Mouse (Mus musculus): ENCODE measurements around the gene Nudt22. TPM values are rescaled to one million over a fixed set of nuclear protein-coding genes. Genes with fewer than 3 reads are reported as not detected.

Nudt22 gene
- total and polyA plus RNA-seq, 3 experiments = 25.5 to 44.5 (median 33.6) TPM

DNA sequence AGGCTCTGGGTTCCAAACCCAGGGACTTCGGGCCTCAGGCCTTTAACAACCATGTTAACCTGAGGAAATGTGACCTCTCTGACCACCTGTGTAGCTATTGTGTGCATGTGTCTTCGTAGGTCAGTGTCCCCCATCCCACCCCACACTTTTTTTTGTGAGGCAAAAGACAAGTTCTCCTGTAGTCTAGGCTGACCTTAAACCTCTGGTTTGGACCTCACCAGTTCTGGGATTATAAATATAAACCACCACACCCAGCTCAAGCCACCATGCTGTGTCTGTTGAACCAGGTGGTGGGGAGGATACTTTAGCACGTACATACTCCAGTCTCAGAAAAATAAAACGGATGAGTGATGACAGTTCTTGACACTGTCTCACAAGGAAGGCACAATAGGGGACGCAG is 46.0 kb downstream of the Nudt22 start:
- intact Hi-C loops (cut with DNase I) = no loop called here
- H3K4me1 ChIP-seq (ENCODE audit: control insufficient read depth, insufficient read depth, low read length) = peaks cover 7% of the 10 kb centered on the region
- no peak for TF ChIP-seq EP300 (IDR thresholded peaks at IDR 0.05; ENCODE audit: insufficient read depth, low read depth, low read length)
- TF ChIP-seq CTCF (IDR thresholded peaks at IDR 0.05) = no peak
- no peak for TF ChIP-seq POLR2A (IDR thresholded peaks at IDR 0.05; ENCODE audit: insufficient read depth, low read depth, low read length)
- H3K9ac ChIP-seq (ENCODE audit: low read depth, low read length) = no peak overlapping the region
- no peaks in the 10 kb centered on the region for H3K36me3 ChIP-seq (ENCODE audit: control insufficient read depth, insufficient read depth, low read length)
- 55% methylated on average over 5 of the region's 5 CpGs for whole genome bisulfite sequencing
- DNase-seq = no peak
- no peaks in the 10 kb centered on the region for H3K27me3 ChIP-seq (ENCODE audit: control insufficient read depth, insufficient read depth, low read length)
- H3K4me3 ChIP-seq = no peak overlapping the region
- no peaks in the 10 kb centered on the region for H3K79me2 ChIP-seq (replicated peaks; ENCODE audit: control insufficient read depth, insufficient read depth, low read length)
- H3K27ac ChIP-seq = no peak overlapping the region; the same call in 1 of the 2 replicates

DNA sequence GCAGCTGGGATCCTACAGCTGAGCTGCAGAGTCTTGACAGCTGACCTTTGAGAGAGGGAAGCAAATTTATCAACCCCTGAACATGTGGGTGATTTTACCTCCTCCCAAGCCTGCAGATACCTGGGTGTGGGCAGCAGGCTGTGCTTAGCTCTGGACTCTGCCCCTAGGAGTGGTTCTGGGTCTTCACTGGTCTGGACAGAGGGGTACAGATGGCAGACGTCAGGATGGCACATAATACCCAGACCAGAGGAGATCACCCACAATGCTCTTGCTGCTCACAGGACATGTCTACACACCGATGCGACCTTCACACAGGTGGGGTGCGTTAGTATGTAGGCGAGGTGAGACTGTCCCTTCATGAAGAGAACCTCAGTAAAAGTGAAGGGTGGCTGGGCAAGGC is 46.4 kb downstream of the Nudt22 start:
- Histone ChIP-seq H3K79me2 (replicated peaks; ENCODE audit: control insufficient read depth, insufficient read depth, low read length) (no peaks in the 10 kb centered on the region), H3K27ac (no peak overlapping the region), H3K4me3 (no peak overlapping the region), H3K27me3 (ENCODE audit: control insufficient read depth, insufficient read depth, low read length) (no peaks in the 10 kb centered on the region), H3K4me1 (ENCODE audit: control insufficient read depth, insufficient read depth, low read length) (peaks cover 7% of the 10 kb centered on the region), H3K9ac (ENCODE audit: low read depth, low read length) (no peak overlapping the region), H3K36me3 (ENCODE audit: control insufficient read depth, insufficient read depth, low read length) (no peaks in the 10 kb centered on the region)
- intact Hi-C loops (cut with DNase I) = no loop called here
- no peak for DNase-seq
- 88% methylated on average over 5 of the region's 5 CpGs for WGBS
- TF ChIP-seq CTCF (IDR thresholded peaks at IDR 0.05) (no peak), POLR2A (IDR thresholded peaks at IDR 0.05; ENCODE audit: insufficient read depth, low read depth, low read length) (no peak)

DNA sequence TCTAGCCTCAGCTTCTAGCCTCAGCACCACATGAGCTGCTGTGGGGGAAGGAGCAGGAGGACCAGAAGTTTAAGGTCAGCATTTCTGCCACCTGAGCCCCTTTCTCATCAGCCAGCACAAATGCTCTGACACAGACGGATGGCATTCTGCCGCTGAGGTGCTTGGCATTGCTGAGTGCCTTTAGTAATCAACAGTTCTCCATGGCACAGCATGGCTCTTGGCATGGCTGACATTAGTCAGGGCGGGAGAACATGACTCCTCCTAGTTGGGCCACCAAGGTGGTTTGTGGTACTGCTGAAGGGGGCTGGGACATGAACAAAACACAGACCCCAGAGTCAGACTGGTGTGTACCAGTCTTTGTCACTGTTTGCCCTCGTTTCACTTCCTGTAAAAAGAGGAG is 47.7 kb downstream of the Nudt22 start:
- no peak overlapping the region for H3K4me3 ChIP-seq
- TF ChIP-seq POLR2A (IDR thresholded peaks at IDR 0.05; ENCODE audit: insufficient read depth, low read depth, low read length) (no peak), CTCF (IDR thresholded peaks at IDR 0.05) (no peak), EP300 (IDR thresholded peaks at IDR 0.05; ENCODE audit: insufficient read depth, low read depth, low read length) (no peak)
- WGBS = 70% methylated on average over 4 of the region's 4 CpGs
- no peaks in the 10 kb centered on the region for H3K79me2 ChIP-seq (replicated peaks; ENCODE audit: control insufficient read depth, insufficient read depth, low read length)
- no peak for DNase-seq
- H3K27me3 ChIP-seq (ENCODE audit: control insufficient read depth, insufficient read depth, low read length) = no peaks in the 10 kb centered on the region
- intact Hi-C loops (cut with DNase I) = no loop called here
- H3K9ac ChIP-seq (ENCODE audit: low read depth, low read length) = no peak overlapping the region
- H3K36me3 ChIP-seq (ENCODE audit: control insufficient read depth, insufficient read depth, low read length) = no peaks in the 10 kb centered on the region
- peaks cover 7% of the 10 kb centered on the region for H3K4me1 ChIP-seq (ENCODE audit: control insufficient read depth, insufficient read depth, low read length)
- no peak overlapping the region for H3K27ac ChIP-seq

DNA sequence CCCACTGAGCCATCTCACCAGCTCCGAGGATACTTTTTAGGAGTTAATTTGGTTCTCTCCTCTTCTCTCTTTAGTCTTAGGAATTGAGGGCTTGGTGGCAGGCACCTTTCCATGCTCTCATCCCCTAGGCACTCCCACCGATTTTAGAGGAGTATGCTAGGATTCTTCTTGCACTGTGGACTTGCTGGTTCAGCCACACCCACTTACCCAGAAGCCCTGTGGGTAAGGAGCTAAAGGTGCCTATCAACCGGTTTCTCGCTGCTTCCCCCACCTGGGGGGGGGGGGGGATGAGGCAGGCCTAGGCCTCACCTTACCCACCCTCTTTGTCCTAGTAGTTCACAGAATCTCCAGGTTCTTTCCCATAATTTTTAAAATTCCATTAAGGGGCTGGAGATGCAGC is 48.2 kb downstream of the Nudt22 start:
- Histone ChIP-seq H3K27ac (no peak overlapping the region), H3K4me3 (no peak overlapping the region), H3K36me3 (ENCODE audit: control insufficient read depth, insufficient read depth, low read length) (no peaks in the 10 kb centered on the region), H3K79me2 (replicated peaks; ENCODE audit: control insufficient read depth, insufficient read depth, low read length) (no peaks in the 10 kb centered on the region), H3K9ac (ENCODE audit: low read depth, low read length) (no peak overlapping the region), H3K27me3 (ENCODE audit: control insufficient read depth, insufficient read depth, low read length) (no peaks in the 10 kb centered on the region), H3K4me1 (ENCODE audit: control insufficient read depth, insufficient read depth, low read length) (peaks cover 6% of the 10 kb centered on the region)
- no peak for TF ChIP-seq POLR2A (IDR thresholded peaks at IDR 0.05; ENCODE audit: insufficient read depth, low read depth, low read length)
- no peak for TF ChIP-seq CTCF (IDR thresholded peaks at IDR 0.05)
- TF ChIP-seq EP300 (IDR thresholded peaks at IDR 0.05; ENCODE audit: insufficient read depth, low read depth, low read length) = no peak
- WGBS = 64% methylated on average over 4 of the region's 4 CpGs
- DNase-seq = no peak
- intact Hi-C loops (cut with DNase I) = no loop called here

GRCm38 (mm10) chr19:6943709-6944108 is 52.2 kb downstream of the Nudt22 start:
- no peak for TF ChIP-seq EP300 (IDR thresholded peaks at IDR 0.05; ENCODE audit: insufficient read depth, low read depth, low read length)
- 93% methylated on average over 6 of the region's 6 CpGs for WGBS
- peaks cover 3% of the 10 kb centered on the region for H3K4me1 ChIP-seq (ENCODE audit: control insufficient read depth, insufficient read depth, low read length)
- H3K27ac ChIP-seq = no peak overlapping the region
- no peaks in the 10 kb centered on the region for H3K79me2 ChIP-seq (replicated peaks; ENCODE audit: control insufficient read depth, insufficient read depth, low read length)
- no peak overlapping the region for H3K9ac ChIP-seq (ENCODE audit: low read depth, low read length)
- intact Hi-C loops (cut with DNase I) = loop anchor here (5.0 kb wide), 1 partner anchor 34 kb away; the partner anchor contains the start of gene Plcb3
- no peak overlapping the region for H3K4me3 ChIP-seq
- no peak for DNase-seq
- H3K36me3 ChIP-seq (ENCODE audit: control insufficient read depth, insufficient read depth, low read length) = no peaks in the 10 kb centered on the region
- H3K27me3 ChIP-seq (ENCODE audit: control insufficient read depth, insufficient read depth, low read length) = no peaks in the 10 kb centered on the region

Other genes with a start within 250 kb of the Nudt22 start
- gene Rps6ka4, start 155.5 kb downstream of the Nudt22 start, total RNA-seq (2021) = 10 to 100 TPM; 15.9 to 17.9 TPM
- 11.8 and 12.9 TPM in 2 replicates for gene Rps6ka4, start 155.5 kb downstream of the Nudt22 start, polyA plus RNA-seq (2012; rRNA removed)
- 1 to 10 TPM in 1 of 2 experiments, under 1 TPM in 1; 0.86 to 1.0 TPM for gene Ccdc88b, start 137.9 kb downstream of the Nudt22 start, total RNA-seq (2021)
- gene Ccdc88b, start 137.9 kb downstream of the Nudt22 start, polyA plus RNA-seq (2012; rRNA removed) = 0.94 and 1.8 TPM in 2 replicates
- 10 to 100 TPM; 32.0 to 38.5 TPM for gene Trmt112, start 86.4 kb downstream of the Nudt22 start, total RNA-seq (2021)
- gene Trmt112, start 86.4 kb downstream of the Nudt22 start, polyA plus RNA-seq (2012; rRNA removed) = 67.9 and 71.5 TPM in 2 replicates
- 100 to 1,000 TPM; 651 to 766 TPM for gene Prdx5, start 86.0 kb downstream of the Nudt22 start, total RNA-seq (2021)
- gene Prdx5, start 86.0 kb downstream of the Nudt22 start, polyA plus RNA-seq (2012; rRNA removed) = 411 and 490 TPM in 2 replicates
- 100 to 1,000 TPM; 156 to 180 TPM for gene Esrra, start 74.3 kb downstream of the Nudt22 start, total RNA-seq (2021)
- 135 and 152 TPM in 2 replicates for gene Esrra, start 74.3 kb downstream of the Nudt22 start, polyA plus RNA-seq (2012; rRNA removed)
- gene Catsperz, start 70.7 kb downstream of the Nudt22 start, total RNA-seq (2021) = not detected
- 0.23 and 0.64 TPM in 2 replicates for gene Catsperz, start 70.7 kb downstream of the Nudt22 start, polyA plus RNA-seq (2012; rRNA removed)
- not detected for gene Kcnk4, start 61.6 kb downstream of the Nudt22 start, total RNA-seq (2021)
- 0.21 TPM in 1 of 2 replicates, not detected in the other for gene Kcnk4, start 61.6 kb downstream of the Nudt22 start, polyA plus RNA-seq (2012; rRNA removed)
- 10 to 100 TPM; 21.1 to 25.8 TPM for gene Bad, start 54.3 kb downstream of the Nudt22 start, total RNA-seq (2021)
- 30.6 and 33.5 TPM in 2 replicates for gene Bad, start 54.3 kb downstream of the Nudt22 start, polyA plus RNA-seq (2012; rRNA removed)
- gene Gpr137, start 53.6 kb downstream of the Nudt22 start, total RNA-seq (2021) = 10 to 100 TPM; 34.1 to 35.4 TPM
- gene Gpr137, start 53.6 kb downstream of the Nudt22 start, polyA plus RNA-seq (2012; rRNA removed) = 53.4 and 60.4 TPM in 2 replicates
- gene Ppp1r14b, start 21.1 kb downstream of the Nudt22 start, total RNA-seq (2021) = 10 to 100 TPM; 85.8 to 91.0 TPM
- 42.3 and 56.8 TPM in 2 replicates for gene Ppp1r14b, start 21.1 kb downstream of the Nudt22 start, polyA plus RNA-seq (2012; rRNA removed)
- 10 to 100 TPM; 14.6 to 15.2 TPM for gene Plcb3, start 19.6 kb downstream of the Nudt22 start, total RNA-seq (2021)
- 27.5 and 33.7 TPM in 2 replicates for gene Plcb3, start 19.6 kb downstream of the Nudt22 start, polyA plus RNA-seq (2012; rRNA removed)
- 10 to 100 TPM; 23.2 to 24.7 TPM for gene Fkbp2, start 15.6 kb downstream of the Nudt22 start, total RNA-seq (2021)
- 21.1 and 27.6 TPM in 2 replicates for gene Fkbp2, start 15.6 kb downstream of the Nudt22 start, polyA plus RNA-seq (2012; rRNA removed)
- gene Vegfb, start 8.5 kb downstream of the Nudt22 start, total RNA-seq (2021) = 100 to 1,000 TPM; 413 to 501 TPM
- gene Vegfb, start 8.5 kb downstream of the Nudt22 start, polyA plus RNA-seq (2012; rRNA removed) = 257 and 355 TPM in 2 replicates
- 10 to 100 TPM; 45.6 to 57.4 TPM for gene Dnajc4, start 3.5 kb downstream of the Nudt22 start, total RNA-seq (2021)
- 57.6 and 68.4 TPM in 2 replicates for gene Dnajc4, start 3.5 kb downstream of the Nudt22 start, polyA plus RNA-seq (2012; rRNA removed)
- 10 to 100 TPM; 20.7 to 26.3 TPM for gene Trpt1, start within 50 bp of the Nudt22 start, total RNA-seq (2021)
- 26.4 and 30.7 TPM in 2 replicates for gene Trpt1, start within 50 bp of the Nudt22 start, polyA plus RNA-seq (2012; rRNA removed)
- 1 to 10 TPM; 5.2 to 9.0 TPM for gene Fermt3, start 23.4 kb upstream of the Nudt22 start, total RNA-seq (2021)
- gene Fermt3, start 23.4 kb upstream of the Nudt22 start, polyA plus RNA-seq (2012; rRNA removed) = 4.7 and 7.8 TPM in 2 replicates
- 100 to 1,000 TPM; 117 to 121 TPM for gene Stip1, start 43.9 kb upstream of the Nudt22 start, total RNA-seq (2021)
- gene Stip1, start 43.9 kb upstream of the Nudt22 start, polyA plus RNA-seq (2012; rRNA removed) = 49.9 and 80.2 TPM in 2 replicates
- 100 to 1,000 TPM; 262 to 309 TPM for gene Macrod1, start 60.7 kb upstream of the Nudt22 start, total RNA-seq (2021)
- gene Macrod1, start 60.7 kb upstream of the Nudt22 start, polyA plus RNA-seq (2012; rRNA removed) = 260 and 278 TPM in 2 replicates
- gene Flrt1, start 109.6 kb upstream of the Nudt22 start, total RNA-seq (2021) = 1 to 10 TPM; 1.1 to 1.2 TPM
- gene Flrt1, start 109.6 kb upstream of the Nudt22 start, polyA plus RNA-seq (2012; rRNA removed) = 0.84 and 0.94 TPM in 2 replicates
- 10 to 100 TPM; 62.1 to 70.9 TPM for gene Otub1, start 210.2 kb upstream of the Nudt22 start, total RNA-seq (2021)
- 73.3 and 84.2 TPM in 2 replicates for gene Otub1, start 210.2 kb upstream of the Nudt22 start, polyA plus RNA-seq (2012; rRNA removed)
- 100 to 1,000 TPM; 384 to 424 TPM for gene Cox8a, start 221.5 kb upstream of the Nudt22 start, total RNA-seq (2021)
- 589 and 775 TPM in 2 replicates for gene Cox8a, start 221.5 kb upstream of the Nudt22 start, polyA plus RNA-seq (2012; rRNA removed)
- 10 to 100 TPM; 14.9 to 16.4 TPM for gene Naa40, start 245.1 kb upstream of the Nudt22 start, total RNA-seq (2021)
- 23.8 and 31.8 TPM in 2 replicates for gene Naa40, start 245.1 kb upstream of the Nudt22 start, polyA plus RNA-seq (2012; rRNA removed)